Mouse (Mus musculus): ENCODE results near the gene Cep97. TPM values are rescaled to one million over a fixed set of nuclear protein-coding genes. Genes with fewer than 3 reads are reported as not detected.

The Cep97 gene
- polyA plus RNA-seq (2015; fragmentation: Nextera tagmentation; extraction: Ambion mirVana) = 16.9 and 17.3 TPM in 2 replicates

- WGBS = under 1% methylated on average over 24 of the region's 24 CpGs
- H3K27ac ChIP-seq = peak within 1 kb of the TSS; percentile 80
Observed at GRCm38 (mm10) chr16:55934453-55935037, at the start of gene Cep97. TSS of gene Cep97 (minus strand) at chr16:55934855.

GRCm38 (mm10) chr16:55974903-55975285 lies 40.2 kb upstream of the Cep97 start:
- ATAC-seq (ENCODE audit: low FRiP score) = no peak
- WGBS = 12% methylated on average over 14 of the region's 14 CpGs
- Histone ChIP-seq H3K4me2 (peak overlapping the region; percentile 86), H3K4me3 (peak overlapping the region; percentile 100), H3K36me3 (peaks cover 32% of the 10 kb centered on the region), H3K4me1 (replicated peaks) (peaks cover 25% of the 10 kb centered on the region), H3K27ac (peak overlapping the region; percentile 95), H3K9ac (peak overlapping the region; percentile 96), H3K27me3 (no peaks in the 10 kb centered on the region), H3K9me3 (no peaks in the 10 kb centered on the region)

More at GRCm38 (mm10) chr16:55934453-55935037, at the start of gene Cep97:
- Histone ChIP-seq H3K4me2 (peak within 1 kb of the TSS; percentile 70), H3K4me3 (peak within 1 kb of the TSS; percentile 70), H3K36me3 (no peaks in the 10 kb centered on the region), H3K9ac (peak within 1 kb of the TSS; percentile 77), H3K4me1 (replicated peaks) (0 out of 2 replicates have a peak, but pooled peaks cover 9% of the 10 kb centered on the region), H3K27me3 (no peaks in the 10 kb centered on the region), H3K9me3 (no peaks in the 10 kb centered on the region)
- peak; percentile 100 for ATAC-seq (ENCODE audit: low FRiP score)

- Histone ChIP-seq H3K36me3 (peaks cover 37% of the 10 kb centered on the region), H3K9ac (peak overlapping the region; percentile 96), H3K27ac (peak overlapping the region; percentile 95), H3K27me3 (no peaks in the 10 kb centered on the region), H3K4me2 (peak overlapping the region; percentile 86), H3K9me3 (no peaks in the 10 kb centered on the region), H3K4me3 (peak overlapping the region; percentile 100), H3K4me1 (replicated peaks) (peaks cover 30% of the 10 kb centered on the region)
- WGBS = under 1% methylated on average over 49 of the region's 55 CpGs
- peak; percentile 74 for ATAC-seq (ENCODE audit: low FRiP score)
Observed at GRCm38 (mm10) chr16:55974256-55974902, 39.7 kb upstream of the Cep97 start.

GRCm38 (mm10) chr16:55973431-55974255 lies 39.0 kb upstream of the Cep97 start, which contains the start of gene Zbtb11:
TSS of gene Zbtb11 (plus strand) at chr16:55973883.
- Histone ChIP-seq H3K27ac (peak within 1 kb of the TSS; percentile 95), H3K4me3 (peak within 1 kb of the TSS; percentile 100), H3K4me2 (peak within 1 kb of the TSS; percentile 86), H3K9me3 (no peaks in the 10 kb centered on the region), H3K4me1 (replicated peaks) (peaks cover 30% of the 10 kb centered on the region), H3K27me3 (no peaks in the 10 kb centered on the region), H3K9ac (peak within 1 kb of the TSS; percentile 96), H3K36me3 (peaks cover 39% of the 10 kb centered on the region)
- ATAC-seq (ENCODE audit: low FRiP score) = peak; percentile 99
- under 1% methylated on average over 77 of the region's 86 CpGs for WGBS

GRCm38 (mm10) chr16:55972626-55973201 lies 38.1 kb upstream of the Cep97 start:
- 59% methylated on average over 10 of the region's 10 CpGs for WGBS

GRCm38 (mm10) chr16:55971735-55972615 lies 37.3 kb upstream of the Cep97 start:
- no peaks in the 10 kb centered on the region for H3K27me3 ChIP-seq
- WGBS = 83% methylated on average over 6 of the region's 6 CpGs
- ATAC-seq (ENCODE audit: low FRiP score) = no peak
- no peak overlapping the region for H3K9ac ChIP-seq
- H3K9me3 ChIP-seq = no peaks in the 10 kb centered on the region
- peaks cover 39% of the 10 kb centered on the region for H3K4me1 ChIP-seq (replicated peaks)
- H3K4me2 ChIP-seq = no peak overlapping the region
- H3K4me3 ChIP-seq = no peak overlapping the region
- H3K27ac ChIP-seq = no peak overlapping the region
- peaks cover 37% of the 10 kb centered on the region for H3K36me3 ChIP-seq

More at GRCm38 (mm10) chr16:55972626-55973201, 38.1 kb upstream of the Cep97 start:
- Histone ChIP-seq H3K4me3 (peak overlapping the region; percentile 100), H3K36me3 (peaks cover 38% of the 10 kb centered on the region), H3K27ac (peak overlapping the region; percentile 85), H3K27me3 (no peaks in the 10 kb centered on the region), H3K9me3 (no peaks in the 10 kb centered on the region), H3K9ac (peak overlapping the region; percentile 60; the same call in 1 of the 2 replicates), H3K4me1 (replicated peaks) (peaks cover 33% of the 10 kb centered on the region), H3K4me2 (peak overlapping the region; percentile 65)
- ATAC-seq (ENCODE audit: low FRiP score) = no peak

- no peak overlapping the region for H3K27ac ChIP-seq
- H3K4me1 ChIP-seq (replicated peaks) = peaks cover 34% of the 10 kb centered on the region
- H3K9ac ChIP-seq = no peak overlapping the region
- H3K9me3 ChIP-seq = no peaks in the 10 kb centered on the region
- whole genome bisulfite sequencing = 98% methylated on average over 5 of the region's 5 CpGs
- H3K4me3 ChIP-seq = no peak overlapping the region
- no peaks in the 10 kb centered on the region for H3K27me3 ChIP-seq
- ATAC-seq (ENCODE audit: low FRiP score) = no peak
- H3K4me2 ChIP-seq = no peak overlapping the region
- peaks cover 37% of the 10 kb centered on the region for H3K36me3 ChIP-seq
Observed at GRCm38 (mm10) chr16:55970416-55970815, 35.8 kb upstream of the Cep97 start.

- ATAC-seq (ENCODE audit: low FRiP score) = no peak
- Histone ChIP-seq H3K27ac (no peak overlapping the region), H3K9me3 (no peaks in the 10 kb centered on the region), H3K4me2 (no peak overlapping the region), H3K36me3 (peaks cover 37% of the 10 kb centered on the region), H3K27me3 (no peaks in the 10 kb centered on the region), H3K4me3 (no peak overlapping the region), H3K9ac (no peak overlapping the region), H3K4me1 (replicated peaks) (peaks cover 27% of the 10 kb centered on the region)
- WGBS = 85% methylated on average over 3 of the region's 3 CpGs
Observed at GRCm38 (mm10) chr16:55969147-55969546, 34.5 kb upstream of the Cep97 start.

- peaks cover 32% of the 10 kb centered on the region for H3K36me3 ChIP-seq
- H3K4me1 ChIP-seq (replicated peaks) = peaks cover 20% of the 10 kb centered on the region
- peak overlapping the region; percentile 67 for H3K4me3 ChIP-seq
- no peaks in the 10 kb centered on the region for H3K9me3 ChIP-seq
- H3K9ac ChIP-seq = peak overlapping the region; percentile 92
- no peaks in the 10 kb centered on the region for H3K27me3 ChIP-seq
- peak overlapping the region; percentile 93 for H3K4me2 ChIP-seq
- ATAC-seq (ENCODE audit: low FRiP score) = no peak
- WGBS = 38% methylated on average over 1 of the region's 1 CpGs
- no peak overlapping the region for H3K27ac ChIP-seq
Observed at GRCm38 (mm10) chr16:55967221-55967620, 32.6 kb upstream of the Cep97 start.

GRCm38 (mm10) chr16:55966212-55966871 lies 31.7 kb upstream of the Cep97 start, which contains the start of gene Rpl24:
TSS of gene Rpl24 (plus strand) at chr16:55966275.
- peak; percentile 96 for ATAC-seq (ENCODE audit: low FRiP score)
- Histone ChIP-seq H3K9ac (peak within 1 kb of the TSS; percentile 92), H3K4me1 (replicated peaks) (peaks cover 20% of the 10 kb centered on the region), H3K27me3 (no peaks in the 10 kb centered on the region), H3K4me2 (peak within 1 kb of the TSS; percentile 93), H3K9me3 (no peaks in the 10 kb centered on the region), H3K27ac (peak within 1 kb of the TSS; percentile 82), H3K36me3 (peaks cover 24% of the 10 kb centered on the region), H3K4me3 (peak within 1 kb of the TSS; percentile 67)
- WGBS = under 1% methylated on average over 42 of the region's 42 CpGs

Data from hindbrain, embryonic 13.5 days (tissue).